Mouse (Mus musculus) spleen, adult 2 months (tissue): ENCODE data around the gene Adgrd1.

ENCODE experiments used
- CTCF ChIP-seq: fragments of 200-500 bp; IDR thresholded peaks from 2 replicates; pipeline ENCODE4 v1.5.1; 2011; ENCODE audit warnings: mild to moderate bottlenecking, inconsistent platforms; ENCODE audit not compliant: insufficient read depth, insufficient read length, insufficient replicate concordance; ENCODE audit errors: extremely low read depth
- POLR2A ChIP-seq: fragments of 200-500 bp; IDR thresholded peaks from 2 replicates; pipeline ENCODE4 v1.6.1; 2011; ENCODE audit warnings: low read depth, low read length, inconsistent platforms

GRCm38 (mm10) chr5:129059116-129059515 is 37.4 kb upstream of the Adgrd1 start:
- TF ChIP-seq CTCF = no peak
- TF ChIP-seq POLR2A = no peak
